ENCODE assay signal across 12 mouse cellular contexts in the genomic region with DNA sequence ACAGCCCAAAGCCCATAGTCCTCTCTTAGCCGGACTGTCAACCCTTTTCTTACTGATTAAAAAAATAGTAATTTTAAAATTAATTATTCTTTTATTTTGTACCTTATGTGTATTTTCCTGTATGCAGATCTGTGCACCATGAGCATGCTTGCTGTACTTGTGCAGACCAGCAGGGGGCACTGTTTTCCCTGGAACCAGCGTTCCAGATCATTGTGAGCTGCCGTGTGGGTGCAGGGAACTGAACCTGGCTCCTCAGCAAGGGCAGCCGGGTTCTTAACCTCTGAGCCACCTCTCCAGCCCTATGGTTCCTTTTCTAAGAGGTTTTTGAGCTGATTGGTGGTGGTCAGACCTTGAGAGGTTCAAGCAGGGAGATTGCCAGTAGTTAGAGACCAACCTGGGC.
A peak's percentile ranks its signal among the peaks of the same experiment; 100 is the strongest.
DNase-seq lines count a peak whose midpoint lies in the region; ATAC-seq lines count a peak whose summit lies in the region.
"Had no signal": no experiment of that assay in that cellular context is flagged by ENCODE, and none has a peak within 500 bp of the region (broad histone marks: within the 10 kb centered on the region; RNA-seq: fewer than 3 reads in every experiment).

No protein-coding gene starts in this region.

- 94% methylated on average over 4 of the region's 4 CpGs for WGBS in kidney, embryonic 16.5 days
- WGBS in embryonic facial prominence, embryonic 15.5 days, result 80% methylated on average over 4 of the region's 4 CpGs

- no peaks in the 10 kb centered on the region for H3K27me3 ChIP-seq in kidney, embryonic 16.5 days (ENCODE audit: insufficient read depth, low read length)
- H3K27me3 ChIP-seq in embryonic facial prominence, embryonic 15.5 days, result no peaks in the 10 kb centered on the region

- no peak overlapping the region for H3K4me3 ChIP-seq in kidney, embryonic 16.5 days (ENCODE audit: low read length)
- H3K4me3 ChIP-seq in embryonic facial prominence, embryonic 15.5 days (replicated peaks), result no peak overlapping the region
- H3K4me3 ChIP-seq: heart, embryonic 10.5 days had no signal

- H3K4me2 ChIP-seq in kidney, embryonic 16.5 days (replicated peaks; ENCODE audit: low read depth, low read length), result no peak overlapping the region
- H3K4me2 ChIP-seq in embryonic facial prominence, embryonic 15.5 days (replicated peaks), result no peak overlapping the region

- H3K27ac ChIP-seq in kidney, embryonic 16.5 days (ENCODE audit: low read length), result peak overlapping the region; percentile 72; the same call in 1 of the 2 replicates
- H3K27ac ChIP-seq in embryonic facial prominence, embryonic 15.5 days (replicated peaks), result peak overlapping the region; percentile 89
- H3K27ac ChIP-seq: heart, embryonic 10.5 days had no signal

- ATAC-seq in kidney, embryonic 16.5 days (ENCODE audit: low FRiP score, low TSS enrichment), result no peak
- no peak for ATAC-seq in embryonic facial prominence, embryonic 15.5 days (ENCODE audit: insufficient number of reproducible peaks, low FRiP score, low TSS enrichment, low read depth)
- no peak for ATAC-seq in inflammation-experienced regulatory T-cells, adult 6 months

- H3K9me3 ChIP-seq in kidney, embryonic 16.5 days (ENCODE audit: low read length), result no peaks in the 10 kb centered on the region
- no peaks in the 10 kb centered on the region for H3K9me3 ChIP-seq in embryonic facial prominence, embryonic 15.5 days (replicated peaks)
- H3K9me3 ChIP-seq: heart, embryonic 10.5 days had no signal

- H3K36me3 ChIP-seq in kidney, embryonic 16.5 days (ENCODE audit: insufficient read depth, low read length), result peaks cover 17% of the 10 kb centered on the region; the same call in 1 of the 2 replicates
- peaks cover 5% of the 10 kb centered on the region; the same call in 1 of the 2 replicates for H3K36me3 ChIP-seq in embryonic facial prominence, embryonic 15.5 days

- H3K9ac ChIP-seq in kidney, embryonic 16.5 days (replicated peaks; ENCODE audit: low read length), result no peak overlapping the region
- H3K9ac ChIP-seq in embryonic facial prominence, embryonic 15.5 days, result no peak overlapping the region

- peaks cover 25% of the 10 kb centered on the region for H3K4me1 ChIP-seq in kidney, embryonic 16.5 days (ENCODE audit: insufficient read depth, low read length)
- peaks cover 59% of the 10 kb centered on the region for H3K4me1 ChIP-seq in embryonic facial prominence, embryonic 15.5 days

- DNase-seq in kidney, postnatal 14 days, result no peak
- peak; percentile 63 for DNase-seq in thymus, postnatal 4 days
- DNase-seq in thymus, postnatal 10 days (ENCODE audit: low spot score in 2 of 2), result no peak
- DNase-seq in spleen, postnatal 14 days (ENCODE audit: low spot score in 2 of 2), result no peak
- DNase-seq: cerebellum, adult 9-10 months; kidney, adult 11 months; left cerebral cortex, postnatal 4 days; midbrain, embryonic 14.5 days had no signal
